Mouse (Mus musculus): ENCODE data around the gene Myef2.

Myef2 gene

GRCm38 (mm10) chr2:125067373-125067772 lies 56.1 kb downstream of the Myef2 start:
- DNase-seq = no peak

- DNase-seq = no peak
Observed at GRCm38 (mm10) chr2:125062944-125063343, 60.5 kb downstream of the Myef2 start.

GRCm38 (mm10) chr2:125061451-125061850 lies 62.0 kb downstream of the Myef2 start:
- no peak for DNase-seq

- no peak for DNase-seq
Observed at GRCm38 (mm10) chr2:125057250-125057815, 66.1 kb downstream of the Myef2 start.

GRCm38 (mm10) chr2:125055316-125055903 lies 68.1 kb downstream of the Myef2 start:
- no peak for DNase-seq

Measured in cerebellum, adult 9-10 months (tissue).